Mouse (Mus musculus) kidney, postnatal 14 days (tissue): ENCODE data around the gene Cnn2.
A peak's percentile ranks its signal among the peaks of the same experiment; 100 is the strongest.

Experiments used
- DNase-seq: peaks from one replicate; pipeline ENCODE4 v3.0.0; 2022; ENCODE audit warnings: mixed read lengths

Gene Cnn2

DNA sequence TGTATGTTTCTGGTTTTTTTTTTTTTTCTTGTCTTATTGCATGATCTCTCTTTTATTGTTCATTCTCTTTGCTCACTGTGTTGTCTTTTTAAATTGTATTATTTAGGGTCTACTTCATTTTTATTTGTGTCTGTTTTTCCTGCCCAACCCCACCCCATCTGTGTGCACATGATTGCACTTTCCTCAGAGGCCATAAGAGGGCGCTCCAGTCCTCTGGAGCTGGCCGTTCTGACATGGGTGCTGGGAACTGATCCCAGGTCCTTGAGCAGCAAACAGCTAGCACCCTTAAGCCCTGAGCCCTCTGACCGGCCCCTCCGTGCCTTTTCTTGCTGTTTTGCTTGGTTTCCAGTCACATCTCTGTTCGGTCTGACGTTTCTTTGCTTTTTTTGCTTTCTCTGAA is 3.2 kb downstream of the Cnn2 start:
- no peak for DNase-seq

DNA sequence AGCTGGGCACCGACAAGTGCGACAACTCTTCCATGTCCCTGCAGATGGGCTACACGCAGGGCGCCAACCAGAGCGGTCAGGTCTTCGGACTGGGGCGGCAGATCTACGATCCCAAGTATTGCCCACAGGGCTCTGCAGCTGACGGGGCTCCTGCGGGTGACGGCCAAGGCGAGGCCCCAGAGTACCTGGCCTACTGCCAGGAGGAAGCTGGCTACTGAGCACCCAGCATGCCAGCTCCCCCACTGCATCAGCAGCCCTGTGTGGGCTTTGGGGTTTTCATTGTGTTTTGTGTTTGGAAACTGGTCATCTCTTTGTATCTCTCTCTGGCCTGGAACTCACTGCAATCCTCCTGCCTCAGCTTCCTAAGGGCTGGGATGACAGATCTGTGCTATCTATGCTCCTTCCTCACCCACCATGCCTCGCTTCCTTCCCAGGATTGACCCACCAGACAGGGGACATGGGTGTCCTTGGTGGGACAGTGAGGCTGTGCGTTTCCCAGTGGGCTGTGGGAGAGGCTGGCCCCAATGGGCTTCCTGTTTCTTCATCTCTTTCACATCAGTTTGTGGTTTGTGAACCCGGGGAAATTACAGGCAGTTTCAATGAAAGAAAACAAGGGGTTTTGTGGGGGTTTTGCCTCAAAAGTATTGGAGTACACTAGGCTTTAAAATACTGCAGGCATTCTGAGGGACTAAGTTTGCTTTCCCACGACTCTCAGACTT is 6.2 kb downstream of the Cnn2 start:
- peak; percentile 64 for DNase-seq

DNA sequence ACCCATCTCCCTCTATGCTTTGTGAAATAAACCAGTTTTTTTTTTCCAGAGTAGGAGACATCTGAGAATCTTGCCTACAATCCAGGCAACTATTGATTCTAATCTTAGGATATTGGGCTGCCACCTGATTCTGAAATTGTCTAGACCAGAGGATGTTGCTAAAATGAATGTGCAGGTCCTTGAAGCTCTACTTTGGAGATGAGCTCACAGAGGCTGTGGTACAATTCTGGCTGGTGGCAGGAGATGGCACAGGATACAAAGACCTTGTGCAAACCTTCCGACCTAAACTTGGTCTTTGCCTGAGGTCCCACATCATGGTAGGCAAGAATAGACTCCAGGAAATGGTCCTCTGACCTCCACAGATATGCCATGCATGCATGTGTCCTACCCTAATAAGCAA is 7.3 kb downstream of the Cnn2 start:
- DNase-seq = no peak

DNA sequence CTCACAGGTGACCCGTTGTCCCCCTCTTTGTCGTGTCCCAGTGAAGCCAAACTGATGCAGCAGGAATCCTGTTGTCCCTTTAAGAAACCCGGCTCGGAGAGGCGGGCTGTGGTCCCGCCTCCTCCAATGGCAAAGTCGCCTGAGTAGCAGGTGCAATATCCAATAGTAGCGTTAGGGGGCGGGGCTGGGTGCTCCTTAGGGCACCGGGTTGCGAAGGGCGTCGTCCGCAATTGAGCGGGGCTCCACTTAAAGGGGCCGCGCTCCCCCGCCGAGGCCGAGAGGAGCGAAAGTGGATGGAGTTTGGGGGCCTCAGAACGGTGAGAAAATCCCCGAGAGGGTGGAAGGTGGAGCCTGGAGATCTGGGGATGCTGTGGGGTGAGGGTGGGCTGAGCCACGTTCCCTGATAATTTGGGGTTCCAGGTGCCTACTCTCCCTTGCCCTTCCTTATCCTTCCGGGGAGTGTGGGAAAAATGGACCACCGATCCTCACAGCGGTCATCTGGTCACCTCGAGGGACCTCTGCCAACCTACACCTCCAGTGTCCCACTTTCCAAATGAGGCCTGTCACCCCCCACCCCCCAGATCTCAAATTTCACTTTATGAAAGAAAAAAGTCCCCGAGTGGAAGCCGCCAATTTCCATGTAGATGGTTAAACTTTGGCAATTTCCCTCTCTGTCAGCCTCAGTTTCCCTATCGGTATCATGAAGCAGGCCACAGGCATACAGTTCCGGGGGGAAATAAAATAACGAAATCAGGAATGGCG is 8.1 kb downstream of the Cnn2 start, which contains the start of gene Abca7:
Abca7 (plus strand) TSS at position 223 of the 762 bp plus-strand sequence.
- peak; percentile 97 for DNase-seq

DNA sequence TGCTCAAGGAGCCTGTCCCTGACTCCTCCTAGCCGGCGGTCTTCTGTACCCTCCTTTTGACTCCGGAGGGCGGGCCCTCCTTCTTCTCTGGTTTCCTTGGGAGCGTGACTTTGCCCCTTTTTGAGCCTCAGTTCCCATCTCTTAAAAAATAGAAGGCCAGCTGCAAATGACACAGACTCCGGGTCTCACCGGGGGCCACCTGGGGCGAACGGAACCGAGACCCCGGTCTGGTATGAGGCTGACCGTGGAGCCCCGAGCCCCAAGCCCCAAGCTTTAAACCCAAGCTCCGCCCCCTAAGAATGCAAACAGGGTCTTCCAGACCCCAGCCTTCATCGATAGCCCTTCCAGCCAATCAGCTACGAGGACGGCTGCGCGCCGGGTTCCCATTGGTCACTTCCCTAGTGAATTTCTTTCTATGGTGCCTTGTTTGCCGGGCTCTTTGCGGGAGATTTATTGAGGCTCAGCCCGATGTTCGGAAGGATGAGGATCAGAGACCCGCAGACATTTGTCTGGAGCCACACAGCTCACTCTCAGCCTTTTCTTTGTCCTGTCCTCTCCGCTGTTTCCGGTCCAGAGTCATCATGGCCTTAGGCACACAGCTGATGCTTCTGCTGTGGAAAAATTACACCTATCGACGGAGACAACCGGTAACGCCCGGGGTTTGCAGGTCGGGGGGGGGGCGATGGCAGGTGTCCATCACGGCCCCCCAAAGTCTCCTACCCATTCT is 8.8 kb downstream of the Cnn2 start:
- peak; percentile 80 for DNase-seq

DNA sequence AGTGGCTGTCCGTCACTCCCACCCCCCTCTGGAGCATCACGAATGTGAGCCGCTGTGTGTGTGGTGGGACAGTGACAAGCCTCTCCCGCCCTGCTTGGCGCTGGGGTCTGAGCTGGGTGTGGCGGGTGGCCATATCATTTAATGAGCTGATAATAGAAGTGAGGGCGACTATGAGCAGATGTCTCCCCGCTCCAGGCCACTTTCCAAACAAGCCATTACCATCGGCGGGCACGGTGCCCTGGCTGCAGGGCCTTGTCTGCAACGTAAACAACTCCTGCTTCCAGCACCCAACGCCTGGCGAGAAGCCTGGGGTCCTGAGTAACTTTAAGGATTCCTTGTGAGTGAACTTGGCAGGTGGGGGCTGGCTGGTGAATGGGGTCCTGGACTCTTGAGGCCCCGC is 9.4 kb downstream of the Cnn2 start:
- DNase-seq = no peak

GRCm38 (mm10) chr10:80001945-80002344 is 13.6 kb downstream of the Cnn2 start:
- DNase-seq = no peak

- no peak for DNase-seq
These were observed 14.4 kb downstream of the Cnn2 start for GRCm38 (mm10) chr10:80002829-80003228.

- no peak for DNase-seq
These were observed 15.2 kb downstream of the Cnn2 start for GRCm38 (mm10) chr10:80003374-80004232.

- DNase-seq = no peak
These were observed 15.9 kb downstream of the Cnn2 start for GRCm38 (mm10) chr10:80004233-80004705.

- no peak for DNase-seq
These were observed 23.4 kb downstream of the Cnn2 start for GRCm38 (mm10) chr10:80011740-80012139.

DNA sequence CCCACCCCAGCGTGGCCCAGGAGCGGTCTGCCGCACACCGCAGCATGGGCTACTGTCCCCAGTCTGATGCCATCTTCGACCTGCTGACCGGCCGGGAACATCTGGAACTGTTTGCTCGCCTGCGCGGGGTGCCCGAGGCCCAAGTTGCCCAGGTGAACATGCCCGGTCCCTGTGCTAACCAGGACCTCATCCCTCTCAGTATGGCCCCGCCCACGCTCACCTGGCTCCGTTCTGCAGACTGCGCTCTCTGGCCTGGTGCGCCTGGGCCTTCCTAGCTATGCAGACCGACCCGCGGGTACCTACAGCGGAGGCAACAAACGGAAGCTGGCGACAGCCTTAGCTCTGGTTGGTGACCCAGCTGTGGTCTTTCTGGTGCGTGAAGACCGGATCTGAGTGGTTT is 25.2 kb downstream of the Cnn2 start:
- no peak for DNase-seq

- no peak for DNase-seq
These were observed 26.3 kb downstream of the Cnn2 start for GRCm38 (mm10) chr10:80014484-80015290.

- no peak for DNase-seq
These were observed 27.2 kb downstream of the Cnn2 start for GRCm38 (mm10) chr10:80015583-80015982.

DNA sequence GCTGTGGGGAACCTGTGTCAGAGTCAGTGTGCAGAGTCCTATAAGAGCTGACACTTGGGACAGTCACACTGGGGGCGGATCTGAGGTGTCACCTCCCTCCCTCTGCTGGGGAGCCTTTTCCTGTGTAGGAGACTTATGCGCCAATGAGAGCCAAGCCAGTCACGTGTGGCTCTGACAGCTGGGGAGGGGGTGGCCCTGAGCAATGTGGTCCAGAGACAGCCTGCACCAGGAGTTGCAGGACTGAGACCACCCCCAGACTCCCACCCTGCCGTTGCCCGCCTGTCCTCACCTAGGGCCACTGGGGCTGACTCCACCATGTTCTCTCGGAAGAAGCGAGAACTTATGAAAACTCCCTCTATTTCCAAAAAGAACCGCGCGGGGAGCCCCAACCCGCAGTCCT is 28.1 kb downstream of the Cnn2 start, which contains the start of gene Arhgap45:
Arhgap45 (plus strand) TSS at position 143 of the 400 bp plus-strand sequence.
- no peak for DNase-seq

GRCm38 (mm10) chr10:80016931-80017330 is 28.5 kb downstream of the Cnn2 start:
- DNase-seq = no peak

GRCm38 (mm10) chr10:80017361-80017760 is 29.0 kb downstream of the Cnn2 start:
- no peak for DNase-seq

- no peak for DNase-seq
These were observed 29.4 kb downstream of the Cnn2 start for GRCm38 (mm10) chr10:80017771-80018170.

GRCm38 (mm10) chr10:80018739-80019297 is 30.4 kb downstream of the Cnn2 start:
- no peak for DNase-seq

GRCm38 (mm10) chr10:80019471-80020131 is 31.2 kb downstream of the Cnn2 start:
- DNase-seq = no peak

- DNase-seq = no peak
These were observed 31.8 kb downstream of the Cnn2 start for GRCm38 (mm10) chr10:80020191-80020590.
